Mouse (Mus musculus) adrenal gland, postnatal 10 days (tissue): ENCODE data around the gene Slc12a9. TPM values are rescaled to one million over a fixed set of nuclear protein-coding genes. Genes with fewer than 3 reads are reported as not detected.

Experiments used
- DNase-seq: peaks from one replicate; pipeline ENCODE4 v3.0.0; 2021; ENCODE audit warnings: mixed read lengths
- total RNA-seq, 2 experiments: library from RNA; stranded (reverse); gene quantifications; 2 replicates each; pipeline ENCODE4 v1.2.3; 2021

Gene Slc12a9
- total RNA-seq, 2 experiments from 2014 or later, result 9.2 to 12.6 TPM

DNA sequence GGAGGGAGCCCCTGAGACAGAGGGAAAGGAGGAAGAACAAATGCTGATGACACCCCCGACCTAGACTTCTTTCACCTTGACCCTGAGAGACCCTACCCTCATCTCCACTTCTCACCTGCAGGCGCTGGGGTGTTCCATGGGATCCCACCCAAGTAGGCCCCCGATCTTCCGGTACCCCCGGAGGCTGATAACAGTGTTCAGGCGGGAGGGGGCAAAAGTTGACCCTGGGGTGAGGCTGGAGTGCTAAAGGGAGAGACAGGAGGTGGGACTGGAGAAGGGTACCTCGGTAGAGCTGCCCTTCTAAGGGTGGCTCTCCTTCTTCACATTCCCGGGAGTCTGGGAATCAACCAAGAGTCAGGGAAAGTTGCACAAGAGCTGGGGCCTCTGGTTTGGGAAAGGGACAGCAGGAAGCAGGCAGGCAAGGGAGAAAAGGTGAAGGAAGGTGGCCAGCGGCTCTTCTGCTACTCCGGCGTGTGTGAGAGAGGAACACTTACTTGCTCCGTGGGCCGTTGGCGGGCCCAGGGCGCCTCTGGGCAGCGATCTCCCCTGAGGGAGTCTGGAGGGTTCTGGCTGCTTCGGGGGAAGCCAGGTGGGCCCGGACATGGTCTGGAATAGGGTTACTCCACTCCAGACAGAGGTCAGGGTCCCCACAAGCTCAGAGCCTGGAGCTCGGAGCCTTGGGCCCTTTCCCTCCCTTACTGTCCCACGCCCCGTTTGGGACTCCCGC lies 19.8 kb downstream of the Slc12a9 start:
- no peak for DNase-seq

DNA sequence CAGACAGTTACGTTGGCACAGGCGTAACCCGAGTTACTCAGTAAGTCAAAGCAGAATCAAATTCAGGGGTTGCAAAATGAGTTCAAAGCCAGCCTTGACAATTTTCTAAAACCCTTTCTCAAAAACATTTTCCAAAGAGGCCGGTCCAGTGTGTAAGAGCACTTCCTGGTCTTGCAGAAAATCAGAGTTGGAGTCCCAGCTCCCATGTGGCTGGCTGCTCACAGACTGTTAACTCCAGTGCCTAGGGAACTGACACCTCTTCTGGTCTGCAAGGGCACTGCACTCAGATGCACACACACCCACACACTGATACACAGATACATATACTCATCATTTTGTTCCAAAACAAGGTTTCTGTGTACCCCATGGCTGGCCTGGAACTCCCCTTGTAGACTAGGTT lies 25.0 kb downstream of the Slc12a9 start:
- no peak for DNase-seq

DNA sequence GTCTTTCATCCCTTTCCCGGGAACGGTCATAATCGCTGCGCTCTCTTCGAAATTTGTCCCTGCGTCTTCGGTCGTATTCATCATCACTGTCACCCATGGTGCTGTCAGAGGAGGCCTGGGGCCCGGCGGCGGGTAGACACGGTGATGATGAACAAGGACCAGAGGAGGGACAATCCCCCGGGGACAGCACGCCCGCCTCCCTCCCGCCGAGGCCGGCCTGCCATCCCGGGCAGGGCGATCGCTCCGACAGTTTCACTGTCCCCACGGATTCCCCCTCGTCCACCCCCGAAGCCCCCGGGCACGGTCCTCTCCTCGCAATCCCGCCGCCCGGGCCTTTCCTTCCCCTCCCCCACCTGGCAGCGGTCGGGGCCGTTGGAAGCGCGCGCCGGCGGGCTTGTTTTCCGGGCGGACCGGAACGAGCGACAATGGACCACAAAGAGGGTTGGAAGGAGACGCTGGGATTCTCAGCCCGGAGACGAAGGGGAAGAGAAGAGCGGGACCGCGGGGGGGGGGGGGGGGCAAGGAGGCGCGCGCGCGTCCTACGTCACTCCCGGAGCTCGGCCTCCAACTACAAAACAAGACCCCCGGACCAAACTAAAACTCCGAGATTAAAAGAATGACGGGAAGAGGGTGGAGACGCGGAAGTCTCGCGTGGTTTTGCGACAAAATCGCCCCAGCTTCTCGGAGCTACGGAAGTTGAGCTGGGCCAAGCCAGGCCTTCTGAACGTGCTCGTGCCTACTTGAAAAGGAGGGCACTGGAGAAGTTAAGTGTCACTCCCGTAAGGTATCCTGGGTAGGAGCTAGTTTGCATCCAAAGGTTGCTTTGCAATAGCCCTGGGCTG lies 26.1 kb downstream of the Slc12a9 start, which contains the start of gene Srrt:
Srrt (minus strand) TSS at position 604 of the 842 bp plus-strand sequence.
- peak; percentile 91 for DNase-seq

- no peak for DNase-seq
Observed at GRCm38 (mm10) chr5:137306439-137307005, 26.9 kb downstream of the Slc12a9 start.

GRCm38 (mm10) chr5:137305822-137306221 lies 27.6 kb downstream of the Slc12a9 start:
- DNase-seq, result no peak

DNA sequence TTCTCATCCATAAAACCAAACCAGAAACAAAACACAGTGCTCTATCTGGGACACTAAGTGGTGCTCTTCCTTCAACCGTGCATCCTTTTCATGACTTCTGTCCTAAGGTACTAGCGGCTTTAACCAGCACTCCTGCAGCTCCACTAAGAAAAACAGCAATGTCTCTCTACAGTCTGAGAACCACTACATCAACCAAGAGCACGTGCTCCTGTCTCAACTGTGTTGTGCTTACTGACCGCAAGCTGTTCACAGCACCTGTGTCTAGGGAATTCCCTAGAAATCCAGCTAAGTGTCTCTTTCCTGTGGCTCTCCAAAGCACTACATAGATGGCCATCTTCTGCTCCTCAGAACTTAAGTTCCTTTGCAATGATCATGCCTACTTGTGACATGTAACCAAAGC lies 28.6 kb downstream of the Slc12a9 start:
- no peak for DNase-seq

DNA sequence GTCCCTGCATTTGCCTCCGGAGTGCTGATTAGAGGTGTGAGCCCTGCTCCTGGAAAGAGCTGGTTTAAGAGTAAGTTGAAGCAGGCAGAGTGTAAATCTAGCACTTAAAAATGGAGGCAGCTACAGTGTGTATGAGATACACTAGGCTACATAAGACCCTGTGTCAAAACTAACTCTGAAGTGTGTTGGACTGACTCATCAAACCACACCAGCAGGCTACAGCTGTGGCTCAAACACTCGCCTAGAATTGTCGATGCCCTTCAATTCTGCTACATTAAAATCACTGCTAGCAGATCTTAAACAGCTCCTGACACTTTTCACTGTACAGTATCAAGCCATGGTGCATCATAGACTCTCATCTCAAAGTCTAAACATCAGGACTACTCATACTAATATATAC lies 29.2 kb downstream of the Slc12a9 start:
- DNase-seq, result no peak

GRCm38 (mm10) chr5:137303609-137304008 lies 29.8 kb downstream of the Slc12a9 start:
- DNase-seq, result no peak

DNA sequence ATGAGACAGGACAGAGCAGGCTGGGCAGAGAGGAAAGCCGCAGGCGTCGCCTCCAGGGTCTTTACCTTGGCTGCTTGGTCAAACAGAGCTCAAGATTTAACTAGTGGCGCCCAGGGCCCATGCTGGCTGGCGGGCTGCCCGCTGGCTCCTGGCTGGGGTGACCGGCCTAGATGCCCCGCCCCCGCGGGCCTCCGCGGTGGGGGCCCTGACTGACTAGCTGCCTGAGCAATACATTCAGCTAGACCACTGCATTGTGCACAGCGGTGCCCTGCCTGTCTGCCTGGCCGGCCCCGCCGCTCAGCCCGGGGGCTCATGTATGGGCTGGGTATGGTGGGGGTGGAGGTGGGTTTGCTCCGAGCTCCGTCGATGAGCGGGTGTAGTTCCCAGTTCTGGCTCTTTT lies 32.1 kb downstream of the Slc12a9 start:
- DNase-seq, result peak; percentile 79

DNA sequence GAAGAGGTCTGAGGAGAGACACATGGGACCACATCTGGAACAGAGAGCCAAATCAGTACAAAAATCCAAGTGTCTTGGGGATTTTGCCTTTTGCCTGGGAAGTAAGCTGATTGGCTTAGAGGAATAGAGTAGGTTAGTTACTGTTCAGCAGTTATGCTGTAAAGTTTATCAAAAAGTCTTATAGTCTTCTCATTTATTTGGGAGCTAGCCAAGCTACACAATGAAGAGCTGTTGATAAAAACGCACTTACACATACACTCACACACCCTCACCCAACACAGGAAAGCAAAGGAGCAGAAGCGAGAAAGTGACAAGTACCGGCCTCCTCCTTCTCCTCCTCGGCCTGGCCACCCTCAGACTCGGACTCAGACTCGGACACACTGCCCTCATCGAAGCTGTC lies 34.2 kb downstream of the Slc12a9 start:
- DNase-seq, result no peak

DNA sequence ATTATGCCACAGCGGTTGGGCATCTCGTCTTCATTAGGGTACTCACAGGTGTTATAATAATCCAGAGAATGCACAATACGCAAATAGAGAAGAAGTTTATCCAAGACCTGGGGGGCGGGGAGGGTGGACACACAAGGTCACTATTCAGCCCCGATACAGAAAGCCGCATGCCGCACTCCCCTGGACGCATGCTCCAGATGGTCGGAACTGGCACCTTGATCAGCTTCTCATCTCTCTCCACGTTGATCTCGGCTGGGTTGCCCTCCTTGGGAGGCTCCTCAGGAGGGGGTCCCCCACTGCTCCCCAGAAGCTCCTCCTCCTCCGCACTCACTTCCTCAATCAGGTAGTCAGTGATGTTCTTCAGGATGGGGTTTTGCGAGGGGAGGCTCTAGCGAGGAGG lies 36.3 kb downstream of the Slc12a9 start:
- no peak for DNase-seq

GRCm38 (mm10) chr5:137295712-137296111 lies 37.7 kb downstream of the Slc12a9 start:
- DNase-seq, result no peak

- no peak for DNase-seq
Observed at GRCm38 (mm10) chr5:137295296-137295695, 38.1 kb downstream of the Slc12a9 start.

DNA sequence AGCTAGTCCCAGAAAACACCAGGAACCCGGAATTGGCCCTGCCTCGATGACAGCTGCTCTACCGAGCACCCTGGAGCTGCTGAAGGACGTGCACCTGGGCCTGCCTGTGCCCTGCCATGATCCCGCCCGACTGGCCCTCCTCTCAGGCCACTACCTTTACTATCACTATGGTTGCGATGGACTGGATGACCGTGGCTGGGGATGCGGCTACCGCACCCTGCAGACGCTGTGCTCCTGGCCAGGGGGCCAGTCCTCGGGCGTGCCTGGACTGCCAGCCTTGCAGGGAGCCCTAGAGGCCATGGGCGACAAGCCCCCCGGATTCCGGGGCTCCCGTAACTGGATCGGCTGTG lies 38.7 kb downstream of the Slc12a9 start:
- no peak for DNase-seq

- peak; percentile 98 for DNase-seq
Observed at GRCm38 (mm10) chr5:137293839-137294743, 39.3 kb downstream of the Slc12a9 start, which contains the start of gene Ufsp1. Ufsp1 (plus strand) TSS chr5:137294629.

- peak; percentile 90 for DNase-seq
Observed at GRCm38 (mm10) chr5:137293282-137293681, 40.1 kb downstream of the Slc12a9 start.

DNA sequence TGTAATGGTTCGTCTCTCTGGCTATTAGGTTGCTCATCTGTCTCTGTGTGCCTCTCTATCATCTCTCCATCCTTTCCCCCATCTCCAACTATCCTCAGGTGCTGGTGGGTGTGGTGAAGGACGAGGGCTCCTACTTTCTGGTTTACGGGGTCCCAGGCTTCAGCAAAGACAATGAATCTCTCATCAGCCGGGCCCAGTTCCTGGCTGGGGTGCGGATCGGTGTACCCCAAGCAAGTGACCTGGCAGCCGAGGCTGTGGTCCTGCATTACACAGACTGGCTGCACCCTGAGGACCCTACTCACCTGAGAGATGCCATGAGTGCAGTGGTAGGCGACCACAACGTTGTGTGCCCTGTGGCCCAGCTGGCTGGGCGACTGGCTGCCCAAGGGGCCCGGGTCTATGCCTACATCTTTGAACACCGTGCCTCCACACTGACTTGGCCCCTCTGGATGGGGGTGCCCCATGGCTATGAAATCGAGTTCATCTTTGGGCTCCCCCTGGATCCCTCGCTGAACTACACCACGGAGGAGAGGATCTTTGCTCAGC lies 41.9 kb downstream of the Slc12a9 start:
- DNase-seq, result no peak

- peak; percentile 83 for DNase-seq
Observed at GRCm38 (mm10) chr5:137290677-137291076, 42.7 kb downstream of the Slc12a9 start.

- DNase-seq, result no peak
Observed at GRCm38 (mm10) chr5:137289591-137290365, 43.6 kb downstream of the Slc12a9 start.

DNA sequence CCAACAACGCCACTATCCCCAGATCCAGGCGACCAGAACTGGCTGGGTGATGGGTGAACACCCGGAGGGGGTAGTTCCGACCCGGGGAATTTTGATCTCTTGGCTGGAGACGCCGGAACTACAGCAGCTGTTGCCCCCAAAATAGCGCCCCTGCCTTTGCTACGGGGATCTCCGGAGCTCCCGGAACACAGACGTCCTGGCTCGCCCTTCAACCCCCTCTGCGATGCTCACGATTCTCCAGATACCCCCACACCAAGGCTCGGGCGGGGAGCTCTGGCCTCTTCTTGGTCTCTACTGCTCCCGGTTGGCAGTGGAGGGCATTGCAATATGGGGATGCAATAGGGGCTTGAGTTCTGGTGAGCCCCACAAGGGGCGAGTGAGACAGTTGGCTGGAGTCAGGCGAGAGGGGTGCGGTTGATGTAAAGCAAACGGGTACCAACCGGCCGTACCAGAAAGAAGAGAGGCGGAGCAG lies 44.4 kb downstream of the Slc12a9 start:
- DNase-seq, result peak; percentile 25
